Mouse (Mus musculus) G1E (cell line): ENCODE measurements around the gene Ubxn6.
"Not testable (repeated sequence)": the region's sequence is repeated elsewhere in the genome, so short reads cannot be mapped to it uniquely, and the experiment has no call there.

Source experiments
- CTCF ChIP-seq: IDR thresholded peaks from 2 replicates; pipeline ENCODE4 v1.5.1; 2012; ENCODE audit warnings: low read depth, low read length, inconsistent platforms, mixed read lengths
- GATA1 ChIP-seq: IDR thresholded peaks from 2 replicates; pipeline ENCODE4 v1.6.1; 2012; ENCODE audit warnings: borderline replicate concordance, low read length, inconsistent platforms, mixed read lengths
- GATA2 ChIP-seq: IDR thresholded peaks from 2 replicates; pipeline ENCODE4 v1.6.1; 2012; ENCODE audit warnings: low read depth, low read length, inconsistent platforms, borderline replicate concordance
- POLR2AphosphoS5 ChIP-seq: IDR thresholded peaks from 2 replicates; pipeline ENCODE4 v1.6.1; 2012; ENCODE audit warnings: low read depth, low read length, inconsistent platforms; ENCODE audit not compliant: insufficient replicate concordance
- TAL1 ChIP-seq: conservative IDR thresholded peaks from 2 replicates; pipeline ENCODE4 v1.6.1; 2012; ENCODE audit warnings: low read depth, low read length, inconsistent platforms, mixed read lengths

DNA sequence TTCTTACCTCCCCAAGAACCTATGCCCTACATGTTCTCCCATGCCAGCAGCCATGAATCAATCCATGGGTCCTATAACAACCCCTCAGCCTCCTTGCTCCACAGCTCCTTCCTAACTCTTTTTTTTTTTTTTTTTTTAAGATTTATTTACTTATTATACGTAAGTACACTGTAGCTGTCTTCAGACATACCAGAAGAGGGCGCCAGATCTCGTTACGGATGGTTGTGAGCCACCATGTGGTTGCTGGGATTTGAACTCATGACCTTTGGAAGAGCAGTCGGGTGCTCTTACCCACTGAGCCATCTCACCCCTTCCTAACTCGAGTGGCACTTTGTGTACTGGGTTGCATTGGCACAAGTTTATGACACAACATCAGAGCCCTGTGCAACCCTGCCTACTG is 9.1 kb downstream of the Ubxn6 start:
- TF ChIP-seq TAL1, CTCF, POLR2AphosphoS5, GATA1, GATA2: not testable (repeated sequence)
